Mouse (Mus musculus) stomach, postnatal 0 days (tissue): ENCODE measurements around the gene Nrf1.

Source experiments
- CTCF ChIP-seq: IDR thresholded peaks from 2 replicates; pipeline ENCODE4 v1.5.1; 2016; ENCODE audit warnings: antibody characterized with exemption, low read depth, mild to moderate bottlenecking, moderate library complexity
- EP300 ChIP-seq: optimal IDR thresholded peaks from 2 replicates; pipeline ENCODE3; 2016; ENCODE audit warnings: antibody characterized with exemption

- TF ChIP-seq EP300 (no peak), CTCF (no peak)
These were observed 134.2 kb downstream of the Nrf1 start for GRCm38 (mm10) chr6:30182038-30182437.
